Mouse (Mus musculus) embryonic facial prominence, embryonic 12.5 days (tissue): Measurements from ENCODE around the gene Mcrip1. TPM values are rescaled to one million over a fixed set of nuclear protein-coding genes. Genes with fewer than 3 reads are reported as not detected.

Source experiments
- ATAC-seq: fragments of 200-750 bp; cut with Nextera tagmentation; 2 replicates; pipeline ENCODE4 v1.8.0; 2017; ENCODE audit not compliant: insufficient number of reproducible peaks, insufficient read depth, low FRiP score, low TSS enrichment
- H3K27ac ChIP-seq: fragments of 300-500 bp; sonication (generic); 2 replicates; pipeline ENCODE4 v1.5.1; 2016; ENCODE audit warnings: mild to moderate bottlenecking
- H3K27me3 ChIP-seq: fragments of 300-500 bp; sonication (generic); 2 replicates; pipeline ENCODE4 v1.6.1; 2016; ENCODE audit warnings: mild to moderate bottlenecking, moderate library complexity
- H3K36me3 ChIP-seq: fragments of 300-500 bp; sonication (generic); 2 replicates; pipeline ENCODE4 v1.6.1; 2016; ENCODE audit warnings: mild to moderate bottlenecking
- H3K4me1 ChIP-seq: fragments of 300-500 bp; sonication (generic); 2 replicates; pipeline ENCODE4 v1.6.1; 2016
- H3K4me2 ChIP-seq: fragments of 300-500 bp; sonication (generic); replicated peaks from 2 replicates; pipeline ENCODE4 v1.6.1; 2016; ENCODE audit warnings: mild to moderate bottlenecking, moderate library complexity
- H3K4me3 ChIP-seq: fragments of 300-500 bp; sonication (generic); 2 replicates; pipeline ENCODE4 v1.5.1; 2016; ENCODE audit warnings: mild to moderate bottlenecking
- H3K9ac ChIP-seq: fragments of 300-500 bp; sonication (generic); 2 replicates; pipeline ENCODE4 v1.6.1; 2016; ENCODE audit warnings: mild to moderate bottlenecking, moderate library complexity
- H3K9me3 ChIP-seq: fragments of 300-500 bp; sonication (generic); 2 replicates; pipeline ENCODE4 v1.6.1; 2016; ENCODE audit warnings: mild to moderate bottlenecking, moderate library complexity
- WGBS: fragments of 180-500 bp; shearing (Covaris S2); methylation state at CpG from one replicate; pipeline ENCODE4 v1.1.7; 2016; 5-methylcytosine and 5-hydroxymethylcytosine counted together
- polyA plus RNA-seq: library from polyadenylated mRNA; unstranded; fragments of >200 nt; fragmentation: Nextera tagmentation; extraction: Ambion mirVana; gene quantifications from 2 replicates; pipeline ENCODE4 v1.2.1, GENCODE M21; 2016

Mcrip1 gene
- polyA plus RNA-seq, 1 experiment from 2014 or later, result 234 TPM

DNA sequence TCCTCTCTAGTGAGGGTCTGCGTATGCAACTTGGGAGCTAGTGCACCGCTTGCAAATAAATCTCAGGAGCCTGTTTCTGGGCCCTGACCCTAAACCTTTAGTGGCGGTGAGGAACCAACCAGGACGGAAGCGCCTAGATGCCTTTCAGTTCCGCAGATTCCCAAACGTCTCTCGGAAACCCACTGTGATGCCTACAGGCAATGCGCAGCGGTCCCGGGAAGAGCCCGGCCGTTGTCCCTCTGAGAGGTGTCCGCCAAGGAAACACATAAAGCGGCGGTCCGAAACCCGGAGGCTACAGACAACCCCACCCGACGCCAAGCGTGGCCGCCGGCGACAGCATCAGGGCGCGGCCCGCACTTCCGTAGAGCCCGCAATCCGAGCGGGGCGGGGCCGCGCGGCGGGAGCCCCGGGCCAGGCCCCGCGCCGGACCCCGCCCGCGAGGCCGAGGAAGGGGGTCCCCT is 31.4 kb upstream of the Mcrip1 start:
- peaks cover 50% of the 10 kb centered on the region for H3K36me3 ChIP-seq
- peak overlapping the region; percentile 98 for H3K9ac ChIP-seq
- H3K9me3 ChIP-seq, result no peaks in the 10 kb centered on the region; the same call in 1 of the 2 replicates
- peak overlapping the region; percentile 92 for H3K4me3 ChIP-seq
- H3K27me3 ChIP-seq, result no peaks in the 10 kb centered on the region
- ATAC-seq, result no peak
- peaks cover 27% of the 10 kb centered on the region for H3K4me1 ChIP-seq
- 1% methylated on average over 42 of the region's 44 CpGs for WGBS
- H3K27ac ChIP-seq, result peak overlapping the region; percentile 92
- peak overlapping the region; percentile 95 for H3K4me2 ChIP-seq

DNA sequence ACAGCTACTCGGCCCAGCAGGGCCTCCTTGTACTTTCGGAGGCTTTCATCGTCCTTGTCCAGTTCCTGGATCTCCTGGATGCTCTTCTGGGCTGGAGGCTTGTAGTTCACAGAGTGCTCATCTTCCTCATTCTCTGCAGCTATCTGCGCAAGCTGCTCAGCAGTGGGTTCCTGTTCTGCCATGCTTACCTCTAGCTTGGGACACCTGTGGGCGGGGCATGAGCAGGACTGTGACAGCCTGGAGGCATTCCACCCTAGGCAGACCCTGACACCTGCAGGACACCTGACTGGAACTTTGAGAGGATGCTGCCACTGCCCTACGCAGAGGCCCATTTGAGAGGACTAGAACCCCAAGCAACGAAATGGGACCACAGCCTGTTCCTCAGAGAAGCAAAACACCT is 30.7 kb upstream of the Mcrip1 start:
- 52% methylated on average over 7 of the region's 7 CpGs for WGBS
- peak overlapping the region; percentile 92 for H3K4me3 ChIP-seq
- H3K4me1 ChIP-seq, result peaks cover 27% of the 10 kb centered on the region
- peak overlapping the region; percentile 95 for H3K4me2 ChIP-seq
- no peaks in the 10 kb centered on the region; the same call in 1 of the 2 replicates for H3K9me3 ChIP-seq
- peak overlapping the region; percentile 92 for H3K27ac ChIP-seq
- ATAC-seq, result no peak
- peak overlapping the region; percentile 98 for H3K9ac ChIP-seq
- H3K27me3 ChIP-seq, result no peaks in the 10 kb centered on the region
- peaks cover 43% of the 10 kb centered on the region for H3K36me3 ChIP-seq

DNA sequence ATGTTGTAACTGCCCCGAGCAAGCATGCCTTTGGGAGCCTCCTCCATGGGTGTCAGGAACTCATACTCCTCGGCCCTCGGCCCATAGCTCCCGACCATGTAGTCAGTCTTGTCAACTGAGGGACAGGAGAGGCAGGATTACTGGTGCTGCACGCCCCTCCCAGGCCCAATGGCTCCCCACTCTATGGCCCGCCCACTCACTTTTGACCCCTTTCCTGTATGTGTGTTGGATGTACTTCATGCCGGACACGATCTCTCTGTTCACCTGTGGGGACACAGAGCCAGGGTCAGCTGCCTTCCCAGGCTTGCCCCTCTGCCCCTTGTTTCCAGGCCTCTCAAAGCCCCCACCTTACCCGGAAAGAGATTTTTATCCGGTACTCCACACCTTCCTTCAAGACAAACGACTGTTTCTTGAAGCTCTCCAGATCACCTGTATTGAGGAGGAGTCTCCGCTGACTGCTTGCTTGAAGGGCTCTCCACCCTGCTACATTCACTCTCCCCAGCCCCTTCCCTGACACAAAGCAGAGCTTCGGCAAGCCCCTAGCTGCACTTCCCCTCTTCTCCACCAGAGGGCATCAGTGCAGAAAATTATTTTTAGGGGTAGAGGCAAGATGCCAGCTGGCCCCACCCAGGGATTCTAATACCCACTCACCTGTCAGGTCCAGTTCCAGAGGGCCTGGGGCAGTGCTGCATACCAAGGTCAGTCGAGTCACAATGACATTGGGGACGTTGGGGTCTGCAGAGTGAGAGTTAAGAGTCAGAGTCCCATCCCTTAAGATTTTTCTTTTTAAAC is 30.0 kb upstream of the Mcrip1 start:
- H3K27me3 ChIP-seq, result no peaks in the 10 kb centered on the region
- H3K27ac ChIP-seq, result peak overlapping the region; percentile 92
- peaks cover 29% of the 10 kb centered on the region for H3K4me1 ChIP-seq
- ATAC-seq, result 0 out of 2 replicates have a peak, but pooled peaks have one; percentile 12
- H3K4me3 ChIP-seq, result peak overlapping the region; percentile 92
- peak overlapping the region; percentile 95 for H3K4me2 ChIP-seq
- WGBS, result 61% methylated on average over 15 of the region's 15 CpGs
- H3K9me3 ChIP-seq, result no peaks in the 10 kb centered on the region; the same call in 1 of the 2 replicates
- peaks cover 38% of the 10 kb centered on the region for H3K36me3 ChIP-seq
- peak overlapping the region; percentile 98; the same call in 1 of the 2 replicates for H3K9ac ChIP-seq

DNA sequence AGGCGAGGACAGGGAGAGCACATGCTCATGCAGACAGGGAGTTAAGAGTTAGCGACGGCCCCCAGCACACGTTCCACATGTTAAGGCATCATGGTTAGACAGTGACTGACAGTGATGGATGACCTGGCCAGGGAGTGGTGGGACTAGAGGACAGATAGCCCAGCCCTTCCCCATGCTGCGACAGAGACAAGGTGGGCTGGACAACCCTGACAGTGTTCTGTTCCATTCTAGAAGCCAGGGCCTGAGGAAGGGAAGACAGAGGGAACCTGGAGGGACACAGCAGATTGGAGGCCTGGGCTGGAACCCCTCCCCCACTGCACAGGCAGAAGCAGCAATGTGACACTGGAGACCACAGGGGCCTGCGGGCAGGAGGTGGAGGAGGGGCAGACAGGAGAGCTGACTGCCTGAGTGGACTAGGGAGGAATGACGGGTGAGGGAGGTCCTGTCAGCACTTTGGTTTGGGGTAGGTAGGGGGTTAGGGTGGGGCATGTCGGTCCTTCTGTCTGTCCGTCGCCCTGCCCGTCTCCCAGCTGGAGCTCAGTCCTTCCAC is 29.2 kb upstream of the Mcrip1 start:
- Histone ChIP-seq H3K9me3 (no peaks in the 10 kb centered on the region), H3K27me3 (no peaks in the 10 kb centered on the region), H3K27ac (no peak overlapping the region), H3K4me2 (no peak overlapping the region; the same call in 1 of the 2 replicates), H3K9ac (0 out of 2 replicates have a peak overlapping the region, but pooled peaks have one; percentile 98), H3K4me1 (peaks cover 34% of the 10 kb centered on the region), H3K36me3 (peaks cover 31% of the 10 kb centered on the region), H3K4me3 (no peak overlapping the region)
- ATAC-seq, result no peak
- 73% methylated on average over 11 of the region's 11 CpGs for WGBS

DNA sequence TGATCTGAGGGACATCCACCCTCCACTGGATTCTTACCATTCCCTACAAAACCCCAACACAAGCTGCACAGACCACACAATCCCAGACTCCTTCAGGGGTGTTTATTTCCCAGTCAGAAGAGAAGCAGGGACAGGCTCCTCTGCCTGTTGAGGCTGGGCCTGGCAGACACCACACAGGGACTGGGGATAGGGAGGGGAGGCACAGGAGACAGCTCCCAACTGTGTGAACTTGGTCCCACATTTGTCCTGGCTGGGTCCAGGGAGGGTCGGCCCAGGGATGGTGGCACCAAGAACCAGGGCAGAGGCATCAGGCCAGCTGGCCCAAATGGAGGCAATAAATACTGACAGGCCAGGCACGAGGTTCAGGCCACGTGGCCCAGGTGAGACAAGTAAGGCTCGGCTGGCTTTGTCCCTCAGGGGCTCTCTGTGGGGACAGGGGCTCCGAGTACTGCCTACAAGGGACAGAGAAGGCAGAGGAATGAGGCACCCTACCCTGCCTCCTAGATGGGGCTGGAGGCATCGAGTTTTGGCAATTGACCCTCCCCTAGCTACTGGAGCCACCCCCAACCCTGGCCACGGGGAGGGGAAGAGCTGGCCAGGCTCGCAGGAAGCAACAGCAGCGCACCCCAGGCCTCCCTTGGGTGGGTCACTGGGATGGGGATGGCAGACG is 28.6 kb upstream of the Mcrip1 start:
- Histone ChIP-seq H3K4me2 (no peak overlapping the region; the same call in 1 of the 2 replicates), H3K27me3 (no peaks in the 10 kb centered on the region), H3K36me3 (peaks cover 26% of the 10 kb centered on the region), H3K4me1 (peaks cover 34% of the 10 kb centered on the region), H3K27ac (0 out of 2 replicates have a peak overlapping the region, but pooled peaks have one; percentile 11), H3K9me3 (no peaks in the 10 kb centered on the region), H3K4me3 (no peak overlapping the region), H3K9ac (no peak overlapping the region)
- ATAC-seq, result no peak
- 85% methylated on average over 10 of the region's 10 CpGs for WGBS

DNA sequence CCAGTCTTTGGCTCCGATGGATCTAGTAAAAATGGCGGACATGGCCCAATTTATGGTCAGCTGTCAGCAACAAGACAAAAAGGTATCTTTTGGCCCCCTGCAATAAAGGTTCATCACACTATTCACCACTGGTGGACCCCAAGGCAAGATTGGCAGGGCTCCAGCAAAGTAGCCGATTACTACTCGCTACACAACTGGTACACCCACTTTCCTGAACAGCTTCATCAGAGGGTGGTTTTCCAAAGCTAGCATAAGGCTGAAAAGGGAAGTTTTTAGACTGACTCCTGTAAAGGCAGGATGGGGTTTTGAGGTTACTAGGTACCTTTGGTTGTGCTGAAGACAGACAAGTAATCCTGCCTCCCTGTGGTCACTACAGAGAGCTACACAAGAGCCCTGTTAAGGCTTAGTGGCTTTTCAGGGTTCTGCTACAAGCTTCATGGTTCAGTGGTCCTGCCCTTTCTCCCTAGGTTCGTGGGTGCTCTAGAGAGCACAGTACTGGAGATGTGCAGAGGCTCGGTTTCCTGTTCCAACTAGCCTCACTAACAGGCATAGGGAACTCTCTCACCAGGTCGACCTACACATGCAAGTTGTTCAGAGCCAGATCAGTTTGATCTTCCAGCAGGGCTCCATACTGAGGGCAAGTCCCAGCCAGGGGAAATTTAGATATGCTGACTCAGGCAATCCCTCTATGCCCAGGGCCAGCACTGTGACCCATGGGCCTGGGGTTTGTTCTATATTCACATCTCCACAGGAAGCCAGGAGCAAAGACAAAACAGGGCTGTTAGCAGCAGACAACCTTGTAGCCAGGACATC is 27.9 kb upstream of the Mcrip1 start:
- Histone ChIP-seq H3K9me3 (no peaks in the 10 kb centered on the region), H3K4me2 (no peak overlapping the region), H3K4me1 (peaks cover 34% of the 10 kb centered on the region), H3K4me3 (no peak overlapping the region), H3K36me3 (peaks cover 26% of the 10 kb centered on the region), H3K27me3 (no peaks in the 10 kb centered on the region), H3K9ac (no peak overlapping the region), H3K27ac (peak overlapping the region; percentile 46; the same call in 1 of the 2 replicates)
- no peak for ATAC-seq
- 84% methylated on average over 7 of the region's 7 CpGs for WGBS

DNA sequence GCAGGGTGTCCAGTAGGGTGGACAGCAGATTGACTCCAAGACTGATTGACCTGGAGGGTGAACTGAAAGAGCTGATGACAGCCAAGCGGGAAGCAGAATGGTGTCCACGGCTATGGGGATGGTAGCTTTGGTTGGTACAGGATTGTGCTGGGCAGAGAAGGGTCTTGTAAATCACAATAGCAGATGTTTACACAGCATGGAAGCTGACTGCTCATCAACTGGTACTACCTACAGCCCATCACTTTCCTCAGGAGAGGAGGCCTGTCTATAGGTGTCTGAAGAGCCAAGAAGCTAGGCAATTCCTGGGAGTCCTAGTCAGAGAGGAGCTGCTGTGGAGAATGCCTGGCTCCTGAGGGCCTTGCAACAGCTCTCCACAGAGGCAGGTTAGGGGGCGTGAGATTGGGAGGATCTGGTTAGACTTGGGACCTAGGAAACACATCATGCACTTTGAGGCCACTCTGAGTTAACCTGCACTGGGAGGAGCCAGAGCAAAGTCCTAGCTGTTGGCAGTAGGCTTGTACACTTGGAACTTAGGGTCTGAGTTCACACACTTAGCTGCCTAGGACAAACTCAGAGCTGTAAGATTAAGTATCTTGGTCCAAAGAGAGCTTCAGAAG is 26.9 kb upstream of the Mcrip1 start:
- no peak for ATAC-seq
- peaks cover 27% of the 10 kb centered on the region for H3K36me3 ChIP-seq
- no peak overlapping the region for H3K4me3 ChIP-seq
- WGBS, result 76% methylated on average over 3 of the region's 3 CpGs
- no peaks in the 10 kb centered on the region for H3K9me3 ChIP-seq
- peaks cover 32% of the 10 kb centered on the region for H3K4me1 ChIP-seq
- no peaks in the 10 kb centered on the region for H3K27me3 ChIP-seq
- no peak overlapping the region for H3K27ac ChIP-seq
- H3K9ac ChIP-seq, result no peak overlapping the region
- H3K4me2 ChIP-seq, result no peak overlapping the region

DNA sequence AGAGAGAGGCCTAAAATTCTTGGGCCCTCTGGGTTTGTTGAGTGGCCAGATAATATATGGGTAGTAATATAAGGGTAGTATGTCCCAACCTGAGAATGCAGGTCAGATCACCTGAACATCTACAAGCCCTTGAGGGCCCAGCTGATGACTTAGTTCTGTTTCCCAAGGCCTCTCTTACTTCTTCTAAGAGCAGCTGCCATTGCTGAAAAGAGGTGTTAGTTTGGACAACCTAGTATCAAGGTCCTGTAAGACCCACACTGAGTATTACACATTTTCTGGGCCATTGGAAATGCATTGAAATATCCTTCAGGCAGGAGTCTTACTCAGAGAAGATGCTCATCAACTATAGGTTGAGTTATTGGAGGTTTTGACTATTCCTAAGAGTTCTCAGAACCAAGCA is 26.4 kb upstream of the Mcrip1 start:
- H3K9me3 ChIP-seq, result no peaks in the 10 kb centered on the region
- H3K36me3 ChIP-seq, result peaks cover 33% of the 10 kb centered on the region
- H3K27me3 ChIP-seq, result no peaks in the 10 kb centered on the region
- ATAC-seq, result no peak
- peaks cover 37% of the 10 kb centered on the region for H3K4me1 ChIP-seq
- no peak overlapping the region for H3K27ac ChIP-seq
- H3K4me3 ChIP-seq, result no peak overlapping the region
- no peak overlapping the region for H3K4me2 ChIP-seq
- H3K9ac ChIP-seq, result no peak overlapping the region

DNA sequence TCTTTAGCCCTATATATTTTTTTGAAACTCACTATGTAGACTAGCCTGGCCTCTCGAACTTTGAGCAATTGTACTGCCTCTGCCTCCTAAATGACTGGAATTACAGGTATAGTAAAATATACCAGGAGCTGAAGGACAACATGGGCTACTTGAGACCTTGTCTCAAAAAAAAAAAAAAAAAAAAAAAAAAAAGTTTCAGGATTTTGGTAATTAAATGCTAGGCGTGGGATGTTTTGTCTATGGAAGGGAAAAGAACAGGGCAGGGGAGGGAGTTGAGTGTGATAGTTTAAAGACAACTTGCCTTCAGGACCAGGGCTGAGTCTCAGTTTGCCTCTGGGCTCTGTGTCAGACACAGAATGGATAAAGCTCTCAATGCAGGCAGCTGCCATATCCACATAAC is 25.5 kb upstream of the Mcrip1 start:
- no peaks in the 10 kb centered on the region for H3K9me3 ChIP-seq
- no peaks in the 10 kb centered on the region for H3K27me3 ChIP-seq
- no peak overlapping the region for H3K4me2 ChIP-seq
- no peak overlapping the region for H3K9ac ChIP-seq
- H3K36me3 ChIP-seq, result peaks cover 42% of the 10 kb centered on the region
- no peak overlapping the region for H3K4me3 ChIP-seq
- H3K4me1 ChIP-seq, result peaks cover 37% of the 10 kb centered on the region
- H3K27ac ChIP-seq, result no peak overlapping the region
- ATAC-seq, result no peak
- 66% methylated on average over 2 of the region's 2 CpGs for WGBS

DNA sequence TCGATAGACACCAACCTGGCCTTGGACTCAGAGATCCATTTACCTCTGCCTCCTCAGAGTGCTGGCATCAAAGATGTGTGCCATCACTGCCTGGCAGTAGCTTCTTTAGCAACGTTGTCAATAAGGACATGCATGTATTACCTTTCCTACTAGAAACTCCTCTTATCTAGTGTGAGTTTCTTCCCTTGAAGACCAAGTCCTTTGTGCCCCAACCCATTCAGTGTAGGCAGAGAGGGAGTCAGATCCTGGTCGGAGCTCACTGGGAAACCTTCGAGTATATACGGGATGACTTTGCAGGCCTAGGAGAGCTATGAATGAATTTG is 24.7 kb upstream of the Mcrip1 start:
- no peak for ATAC-seq
- Histone ChIP-seq H3K4me1 (peaks cover 29% of the 10 kb centered on the region), H3K36me3 (peaks cover 42% of the 10 kb centered on the region), H3K27ac (no peak overlapping the region), H3K9ac (peak overlapping the region; percentile 88; the same call in 1 of the 2 replicates), H3K4me2 (peak overlapping the region; percentile 95), H3K9me3 (no peaks in the 10 kb centered on the region), H3K27me3 (no peaks in the 10 kb centered on the region), H3K4me3 (peak overlapping the region; percentile 99)
- WGBS, result 54% methylated on average over 5 of the region's 5 CpGs
